Mouse (Mus musculus) cerebellum, adult 18-20 months (tissue): ENCODE measurements around the gene Sirpa.

Experiments used
- DNase-seq, 2 experiments: peaks; one replicate each; pipeline ENCODE4 v3.0.0; 2021

Gene Sirpa

DNA sequence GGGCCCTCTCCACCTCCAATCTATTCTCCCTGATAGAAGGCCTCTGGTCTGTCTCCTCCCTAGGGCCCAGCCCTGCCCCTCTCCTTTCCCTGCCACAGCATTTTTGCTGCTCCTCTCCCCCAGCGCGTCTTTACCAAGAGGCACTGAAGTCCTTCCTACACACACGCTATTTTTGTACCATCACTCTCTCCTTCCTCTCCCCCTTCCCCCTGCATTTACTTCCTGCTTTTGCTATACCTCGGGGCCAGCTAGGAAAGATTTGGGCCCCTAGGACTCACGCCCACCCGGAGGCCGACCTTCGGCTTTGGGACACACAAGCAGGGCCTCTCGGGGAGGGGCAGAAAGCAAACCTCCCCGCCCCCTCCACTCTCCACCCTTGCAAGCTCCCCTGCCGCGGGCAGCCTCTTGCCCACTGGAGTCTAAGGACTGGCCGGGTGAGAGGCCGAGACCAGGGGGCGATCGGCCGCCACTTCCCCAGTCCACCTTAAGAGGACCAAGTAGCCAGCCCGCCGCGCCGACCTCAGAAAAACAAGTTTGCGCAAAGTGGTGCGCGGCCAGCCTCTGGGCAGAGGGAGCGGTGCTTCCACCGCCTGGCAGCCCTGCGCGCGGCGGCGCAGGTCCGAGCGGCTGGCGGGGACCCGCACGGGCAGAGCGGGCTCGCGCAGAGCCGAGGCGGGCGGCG lies at the start of gene Sirpa:
TSS of gene Sirpa (plus strand) at position 377 of the 682 bp plus-strand sequence.
- peak; percentile 74 to 82 for DNase-seq

DNA sequence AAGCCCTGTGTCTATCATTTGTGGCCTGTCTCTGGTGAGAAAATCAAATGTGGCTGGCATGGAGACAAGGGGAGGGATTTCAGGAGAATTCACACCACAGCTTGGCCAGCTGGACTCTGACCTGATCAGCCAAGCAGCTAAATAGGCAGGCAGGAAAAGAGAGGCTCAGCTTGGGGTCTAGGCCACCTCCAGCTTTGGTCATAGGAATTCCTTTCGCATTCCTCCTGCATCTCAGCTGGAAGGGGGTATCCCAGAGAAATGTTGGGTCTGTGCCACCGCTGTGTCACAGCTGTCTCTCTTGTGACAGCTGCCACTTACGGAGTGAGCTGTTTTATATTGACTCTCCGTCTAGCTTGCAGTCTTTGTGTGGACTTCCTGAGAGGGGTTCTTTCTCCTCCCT lies 48.2 kb upstream of the Sirpa start:
- DNase-seq, result peak; percentile 89 to 93

DNA sequence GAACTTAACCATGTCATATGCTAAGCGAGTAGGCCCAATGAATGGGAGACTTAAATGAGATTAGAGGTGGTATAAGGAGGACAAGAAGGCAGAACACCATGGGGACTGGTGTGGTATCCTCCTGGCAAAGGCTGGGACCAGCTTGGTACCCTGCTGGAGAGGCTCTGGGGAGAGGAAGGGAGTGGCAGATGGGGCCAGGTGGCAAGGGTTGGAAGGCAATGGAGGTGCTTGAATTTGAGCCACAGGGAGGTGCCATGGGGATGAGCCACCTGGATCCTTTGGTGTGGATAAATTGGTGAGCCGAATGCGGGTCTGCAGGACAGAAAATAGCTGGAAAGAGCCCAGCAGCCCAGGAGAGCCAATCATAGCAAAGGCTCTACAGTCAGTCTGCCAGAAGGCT lies 47.7 kb upstream of the Sirpa start:
- DNase-seq, result peak; percentile 96 to 98

DNA sequence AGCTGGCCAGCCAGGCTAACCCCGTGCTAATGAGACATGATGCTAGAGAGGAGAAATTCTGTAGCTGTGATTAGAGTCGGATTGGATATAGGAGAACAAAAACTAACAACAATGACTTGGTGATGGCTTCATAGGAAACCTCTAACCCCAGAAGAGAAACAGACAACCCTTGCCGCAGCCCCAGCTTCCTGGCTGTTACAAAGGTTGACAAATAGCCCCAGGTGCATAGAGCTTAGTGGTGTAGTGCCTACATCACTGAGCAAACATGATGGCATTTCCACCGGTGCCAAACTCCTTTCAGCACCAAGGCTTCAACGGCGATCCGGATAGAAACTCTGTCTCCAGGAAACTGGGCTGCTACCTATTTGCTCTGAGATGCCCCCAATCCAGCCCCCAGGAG lies 47.0 kb upstream of the Sirpa start:
- no peak for DNase-seq

DNA sequence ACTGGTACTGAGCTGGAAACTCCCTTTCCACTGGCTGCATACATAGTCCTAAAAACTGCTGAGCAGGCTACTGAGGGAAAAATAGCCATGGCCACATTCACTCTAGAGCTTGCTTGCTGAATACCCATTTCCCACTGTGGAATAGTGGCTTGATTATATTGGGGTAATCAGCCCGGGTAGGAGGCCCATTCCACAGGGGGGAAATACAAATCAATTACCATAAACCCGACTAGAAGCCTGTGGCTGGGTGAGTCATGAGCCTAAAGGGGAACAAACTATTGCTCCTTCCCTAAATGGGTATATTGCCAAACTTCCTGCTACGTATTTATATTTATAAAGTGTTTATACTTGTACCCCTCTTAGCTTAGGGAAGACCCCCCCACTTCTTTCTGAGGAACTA lies 45.9 kb upstream of the Sirpa start:
- no peak for DNase-seq

DNA sequence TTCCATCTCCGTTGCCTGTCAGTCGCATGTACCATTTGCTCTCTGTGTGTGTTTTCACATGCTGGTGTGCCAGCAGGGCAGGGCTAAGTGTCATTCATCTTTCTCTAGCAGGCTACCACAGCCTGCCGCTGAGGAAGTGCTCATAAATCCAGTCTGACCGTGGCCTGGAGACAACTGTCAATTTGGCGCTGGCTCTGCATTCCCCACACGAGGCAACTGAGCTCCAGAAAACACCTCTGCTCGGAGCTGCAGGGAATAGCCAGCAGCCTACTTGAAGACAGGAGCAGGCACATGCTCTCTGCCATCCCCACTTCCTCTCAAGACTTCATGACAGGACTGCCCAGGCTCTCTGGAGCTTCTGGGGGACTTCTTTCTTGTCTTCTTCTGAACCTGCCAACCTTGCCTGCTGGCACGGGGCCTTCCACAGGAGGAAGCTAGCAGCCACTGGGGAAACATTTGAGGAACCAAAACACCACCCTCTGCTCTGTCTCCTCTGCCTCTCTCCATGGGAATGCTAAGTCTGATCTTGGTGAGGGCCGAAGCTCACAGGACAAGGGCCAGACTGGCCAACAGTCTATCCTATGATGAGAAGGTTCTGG lies 43.0 kb upstream of the Sirpa start:
- peak; percentile 56 to 60 for DNase-seq

DNA sequence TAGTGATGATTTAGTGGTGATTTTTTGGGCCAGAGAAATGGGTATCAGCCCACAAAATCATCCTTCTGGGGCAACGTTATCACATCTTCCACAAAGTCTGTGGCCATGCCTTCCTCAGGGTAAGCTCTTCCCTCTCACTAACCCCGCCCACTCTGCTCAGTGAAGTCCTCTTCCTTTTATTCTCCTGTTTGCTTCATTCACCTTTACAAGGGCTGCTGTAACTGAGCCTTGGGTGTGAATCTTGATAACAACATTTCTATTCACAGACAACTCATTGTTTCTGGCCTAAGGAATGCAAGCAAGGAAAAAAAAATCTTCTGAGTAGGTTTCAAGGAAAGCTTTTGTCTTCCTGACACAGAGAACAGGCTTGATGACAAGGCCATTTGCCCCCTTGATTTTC lies 41.9 kb upstream of the Sirpa start:
- DNase-seq, result no peak

DNA sequence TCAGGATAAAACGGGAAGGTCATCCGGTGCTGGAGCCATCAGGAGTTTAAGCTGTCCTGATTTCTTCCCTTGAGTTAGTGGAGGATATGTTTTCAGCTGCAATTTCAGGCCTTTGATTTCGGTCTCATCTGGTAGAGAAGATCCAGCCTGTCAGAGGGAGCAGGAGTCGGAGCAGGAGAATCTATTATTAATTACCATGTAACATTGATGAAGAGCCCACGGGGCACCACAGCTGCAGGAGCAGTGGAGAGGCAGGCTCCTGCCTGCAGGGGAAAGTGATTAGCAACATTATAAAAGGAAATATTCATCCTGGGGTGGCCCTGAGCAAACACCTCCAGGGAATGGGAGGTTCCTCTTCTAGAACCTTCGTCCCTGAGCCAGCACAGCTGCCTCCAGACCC lies 36.6 kb upstream of the Sirpa start:
- DNase-seq, result no peak

DNA sequence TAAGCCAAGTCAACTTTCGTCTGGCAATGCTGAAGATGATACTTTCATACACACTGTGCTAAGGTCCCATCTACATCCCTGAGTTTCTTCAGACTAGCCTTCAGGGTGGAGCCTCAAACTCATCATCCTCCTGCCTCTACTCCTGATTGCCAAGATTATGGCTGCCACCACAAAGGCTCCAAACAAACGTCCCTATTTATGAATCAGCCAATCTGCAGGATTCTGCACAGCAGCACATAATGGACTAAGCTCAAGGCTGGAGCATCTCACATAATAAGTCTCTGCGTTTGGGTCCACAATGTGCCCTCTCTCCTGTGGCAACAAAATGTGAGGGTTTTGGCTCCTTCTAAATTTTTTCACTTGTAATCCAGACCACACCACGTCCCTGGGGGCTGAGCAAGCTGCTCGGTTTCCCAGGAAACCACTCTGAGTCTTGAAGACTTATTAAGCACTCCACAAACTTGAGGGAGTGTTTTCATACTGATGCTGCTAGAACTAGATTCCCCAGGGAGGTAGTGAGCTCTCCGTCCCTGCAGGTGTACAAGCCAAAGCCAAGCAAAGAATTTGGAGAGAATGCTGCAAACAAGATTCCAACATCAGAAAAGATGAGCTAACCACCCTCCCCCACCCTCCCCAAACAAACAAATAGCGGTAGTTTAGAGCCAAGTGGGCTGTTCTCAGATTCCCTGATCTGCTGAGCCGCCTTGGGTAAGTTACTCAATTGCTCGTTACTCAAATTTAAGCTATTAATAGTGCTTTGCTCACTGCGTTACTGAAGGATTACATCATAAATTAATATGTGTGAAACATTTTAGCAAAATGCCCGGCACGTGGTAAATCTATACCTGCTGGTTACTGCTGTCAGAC lies 34.4 kb upstream of the Sirpa start:
- DNase-seq, result no peak

DNA sequence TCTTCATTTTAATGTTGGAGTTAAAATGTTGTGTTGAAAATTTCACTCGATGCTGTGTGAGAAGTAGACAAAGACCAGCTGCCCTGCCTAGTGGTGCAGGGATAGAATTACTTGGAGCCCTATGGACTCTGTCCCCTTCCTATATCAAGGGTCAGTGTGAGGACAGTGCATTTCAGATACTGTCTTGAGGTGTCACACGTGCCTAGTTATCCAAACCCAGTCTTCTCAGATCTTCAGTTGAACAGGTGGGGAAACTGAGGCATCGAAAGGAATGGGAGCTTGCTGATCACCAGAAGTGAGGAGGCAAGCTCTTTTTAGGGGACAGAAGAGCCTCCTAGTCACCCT lies 33.8 kb upstream of the Sirpa start:
- no peak for DNase-seq

DNA sequence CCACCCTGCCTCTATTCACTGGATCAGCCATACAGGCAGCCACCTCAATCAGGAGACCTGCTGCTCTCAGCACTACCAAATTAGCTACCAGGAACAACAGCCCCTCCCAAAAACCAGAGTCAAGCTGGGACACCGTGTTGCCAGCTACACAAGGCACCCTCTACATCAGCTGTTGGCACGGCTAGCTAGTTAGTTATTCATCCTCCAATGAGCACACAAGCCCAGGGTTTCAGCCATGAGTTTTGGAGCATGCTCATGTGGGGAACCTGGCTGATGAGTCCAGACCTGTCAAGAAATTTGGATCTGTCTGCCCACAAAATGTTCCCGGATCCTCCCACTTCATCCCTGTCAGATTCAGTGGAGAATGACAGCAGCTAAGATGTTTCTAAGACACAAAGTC lies 30.8 kb upstream of the Sirpa start:
- DNase-seq, result no peak

DNA sequence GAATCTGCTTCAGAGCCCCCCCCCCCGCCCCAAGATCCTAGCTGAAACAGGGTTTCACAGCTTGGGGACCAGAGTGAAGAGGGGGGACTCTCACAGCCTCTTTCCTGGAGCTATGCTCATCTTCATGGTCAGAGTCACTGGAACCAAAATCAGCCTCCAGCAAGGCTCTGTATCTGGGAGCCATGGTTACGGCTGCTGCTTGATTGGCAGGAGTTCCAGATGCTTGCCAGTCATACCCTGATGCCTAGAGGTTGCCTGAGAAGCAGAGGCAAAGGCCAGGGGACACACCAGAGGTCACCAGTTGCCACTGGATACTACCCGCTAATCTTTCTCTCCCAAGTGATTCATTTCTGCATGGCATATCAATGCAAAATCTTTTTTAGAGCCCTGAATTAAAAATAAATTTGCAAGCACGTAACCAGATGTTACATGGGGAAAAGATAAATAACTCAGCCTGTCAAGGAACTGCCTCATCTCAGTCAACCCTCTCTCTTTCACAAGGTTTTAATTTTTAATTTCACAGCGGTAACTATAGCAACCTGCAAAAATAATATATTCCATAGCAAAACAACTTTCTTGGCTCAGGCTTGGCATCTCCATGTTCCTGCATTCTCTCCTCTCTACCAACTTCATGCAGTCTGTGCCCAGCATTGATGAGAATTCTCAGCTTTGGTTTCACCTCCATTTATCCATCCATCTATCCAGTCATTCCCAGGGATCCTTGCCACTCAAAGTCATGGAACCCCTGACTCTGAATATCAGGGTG lies 28.5 kb upstream of the Sirpa start:
- no peak for DNase-seq

DNA sequence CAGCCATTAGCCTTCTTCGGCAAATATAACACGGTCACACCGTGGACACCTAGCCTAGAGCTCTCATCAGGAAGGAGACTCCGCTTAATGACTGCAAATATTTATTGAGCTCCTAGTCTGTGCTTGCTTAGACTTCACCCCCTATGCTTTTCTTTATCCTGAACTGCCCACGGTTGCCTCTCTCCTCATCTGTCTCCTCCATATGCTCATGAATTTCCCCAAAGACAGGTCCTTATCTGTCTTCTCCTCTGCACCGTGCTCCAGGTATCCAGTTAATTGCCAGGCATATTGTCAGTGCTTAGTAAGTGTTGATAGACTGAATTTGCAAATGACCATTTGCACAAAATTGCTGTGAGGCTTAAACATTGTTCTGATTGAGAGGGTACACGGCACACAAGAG lies 23.5 kb upstream of the Sirpa start:
- no peak for DNase-seq

DNA sequence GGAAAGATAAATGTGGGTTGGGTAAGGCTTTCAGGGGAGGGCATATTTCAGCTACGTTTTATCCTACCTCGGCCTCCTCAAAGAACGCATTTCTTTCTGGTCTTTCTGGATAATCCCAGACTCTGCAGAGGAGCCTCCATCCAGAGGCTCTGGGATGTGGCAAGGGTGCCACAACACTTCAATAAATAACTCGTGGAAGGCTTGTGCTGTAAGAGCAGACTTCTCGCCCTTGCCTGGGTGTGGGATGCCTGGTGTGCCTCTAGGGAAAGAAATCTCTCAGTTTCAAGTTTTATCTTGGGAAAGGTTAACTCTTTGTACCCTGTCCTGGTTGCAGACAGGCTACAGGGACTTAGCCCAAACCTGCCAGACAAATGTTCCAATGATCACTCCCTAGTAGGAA lies 23.1 kb upstream of the Sirpa start:
- no peak for DNase-seq

DNA sequence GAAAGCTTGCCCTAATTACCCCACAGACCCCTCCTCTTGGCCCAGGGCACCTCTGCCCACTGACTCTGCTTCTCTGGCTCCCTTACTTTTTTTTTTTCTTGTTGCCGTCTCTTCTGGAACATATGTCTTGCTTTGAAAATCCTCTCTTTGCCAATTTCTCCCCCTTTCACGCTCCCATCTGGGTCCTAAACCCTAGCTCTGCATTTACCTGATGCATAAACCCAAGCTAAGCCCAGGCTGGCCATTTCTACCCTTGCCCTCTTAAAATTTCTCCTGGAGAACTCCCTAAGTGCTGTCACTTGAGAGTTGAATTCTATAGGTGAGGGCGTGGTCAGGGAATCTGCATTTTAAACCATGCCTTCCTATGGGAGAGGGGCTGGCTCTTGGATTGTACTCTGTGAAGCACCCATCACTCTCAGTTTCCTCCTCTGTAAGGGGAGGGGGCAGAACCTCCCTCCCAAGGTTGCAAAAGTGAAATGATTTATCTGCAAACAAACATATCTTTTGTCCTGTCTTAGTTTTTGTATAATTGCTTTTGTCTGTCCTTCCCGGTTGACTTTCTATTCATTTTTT lies 18.8 kb upstream of the Sirpa start:
- DNase-seq, result no peak

DNA sequence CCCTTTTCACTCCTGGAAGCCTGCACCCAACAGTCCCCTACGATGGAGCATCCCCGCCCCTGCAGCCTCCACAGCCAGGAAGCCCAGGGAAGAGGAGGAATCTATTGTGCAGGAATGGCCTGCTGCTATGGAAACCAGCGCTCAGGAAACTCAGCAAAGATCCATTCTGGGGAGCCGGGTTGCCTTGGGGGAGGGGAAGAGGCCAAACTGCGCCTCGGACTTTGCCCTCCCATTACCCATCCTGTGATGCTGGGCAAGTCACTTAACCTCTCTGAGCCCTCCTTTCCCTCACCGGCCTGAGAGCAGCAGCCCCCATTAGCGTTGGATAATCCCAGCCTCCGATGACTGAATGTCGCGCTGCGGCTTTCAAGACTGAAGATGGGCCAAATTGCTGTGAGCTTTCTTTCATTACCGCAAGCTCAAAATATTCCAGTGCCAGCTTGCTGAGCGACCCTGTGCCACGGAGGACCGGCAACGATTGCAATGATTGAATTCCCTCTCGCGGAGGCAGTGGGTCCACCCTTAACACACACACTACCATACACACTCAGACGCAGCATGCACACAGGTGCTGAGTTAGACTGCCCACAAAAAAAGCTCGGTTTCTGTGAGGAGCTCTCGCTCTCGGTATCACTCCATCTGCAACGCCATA lies 18.1 kb upstream of the Sirpa start:
- peak; percentile 42 to 48 for DNase-seq

DNA sequence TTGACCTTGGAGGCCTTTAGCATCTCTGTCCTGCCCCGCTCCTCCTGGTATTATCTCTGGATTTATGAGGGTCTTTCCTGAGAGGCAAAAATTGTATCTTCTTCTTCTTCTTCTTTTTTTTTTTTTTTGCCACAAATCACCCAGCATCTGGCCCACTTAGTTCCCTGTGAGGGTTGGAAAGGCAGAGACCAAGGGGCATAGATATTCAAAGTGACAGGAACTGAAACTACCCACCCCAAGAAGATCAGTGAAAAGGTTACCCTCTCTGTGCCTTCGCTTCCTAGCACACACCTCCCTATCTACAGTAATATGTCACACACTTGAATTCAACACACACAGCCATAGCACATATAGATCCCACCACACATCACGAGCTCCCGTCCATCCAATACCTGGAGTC lies 17.5 kb upstream of the Sirpa start:
- DNase-seq, result no peak

DNA sequence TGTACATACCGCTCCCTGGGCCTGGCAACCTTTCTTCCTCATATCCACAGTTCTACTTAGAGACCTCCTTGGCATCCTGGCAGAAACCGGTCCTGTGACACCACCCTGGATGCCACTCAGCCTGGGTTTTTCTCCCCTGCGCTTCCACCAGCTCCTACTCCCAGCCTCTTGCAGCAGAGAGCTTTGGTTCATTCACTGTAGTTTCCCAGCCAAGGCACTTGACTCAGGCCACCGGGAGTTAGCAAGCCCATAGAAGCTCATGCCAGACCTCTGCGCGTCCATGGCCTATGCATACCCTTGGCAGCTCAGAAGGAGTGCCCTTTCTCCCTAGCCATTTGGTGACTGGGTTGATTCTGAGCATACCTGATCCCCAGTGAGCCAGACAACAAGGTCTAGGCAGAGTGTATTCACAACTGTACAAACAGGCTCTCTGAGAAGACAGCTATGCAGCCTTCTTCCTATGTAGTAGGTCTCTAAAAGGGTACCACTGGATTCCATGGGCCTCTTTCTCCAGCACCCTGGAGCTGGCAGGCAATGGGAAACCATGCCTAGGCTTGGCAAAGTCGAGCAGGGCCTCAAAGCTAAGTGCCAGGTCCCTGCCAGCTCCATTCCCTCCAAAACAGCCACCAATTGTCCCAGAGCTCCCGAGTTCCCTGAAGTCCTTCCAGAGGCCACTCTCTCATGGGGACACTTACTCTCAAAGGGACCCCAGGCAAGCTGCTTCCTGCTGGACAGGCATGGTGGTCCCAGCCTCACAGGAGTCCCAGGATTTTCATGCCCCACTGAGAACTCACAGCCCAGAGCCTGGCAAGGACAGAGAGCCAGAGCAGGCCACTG lies 15.8 kb upstream of the Sirpa start:
- DNase-seq, result peak; percentile 36 to 43

DNA sequence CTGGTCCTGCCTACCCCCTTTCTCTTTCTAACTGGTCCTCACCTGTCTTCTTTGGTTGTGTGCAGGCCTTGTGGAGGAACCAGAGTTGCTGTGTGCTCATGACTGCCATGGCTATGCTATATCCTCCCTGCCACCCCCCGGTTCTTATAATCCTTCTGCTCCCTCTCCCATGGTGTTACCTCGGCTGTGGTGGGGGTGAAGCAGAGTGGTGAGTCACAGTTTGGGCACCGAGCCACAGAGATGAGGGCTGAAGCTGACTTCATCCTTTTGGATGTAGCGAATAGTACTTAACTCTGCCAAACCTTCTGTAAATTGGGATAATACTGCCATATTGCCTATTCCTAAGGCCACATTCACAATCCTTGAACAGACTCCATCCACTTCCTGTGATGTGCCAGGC lies 12.0 kb upstream of the Sirpa start:
- peak; percentile 71 to 72 for DNase-seq

DNA sequence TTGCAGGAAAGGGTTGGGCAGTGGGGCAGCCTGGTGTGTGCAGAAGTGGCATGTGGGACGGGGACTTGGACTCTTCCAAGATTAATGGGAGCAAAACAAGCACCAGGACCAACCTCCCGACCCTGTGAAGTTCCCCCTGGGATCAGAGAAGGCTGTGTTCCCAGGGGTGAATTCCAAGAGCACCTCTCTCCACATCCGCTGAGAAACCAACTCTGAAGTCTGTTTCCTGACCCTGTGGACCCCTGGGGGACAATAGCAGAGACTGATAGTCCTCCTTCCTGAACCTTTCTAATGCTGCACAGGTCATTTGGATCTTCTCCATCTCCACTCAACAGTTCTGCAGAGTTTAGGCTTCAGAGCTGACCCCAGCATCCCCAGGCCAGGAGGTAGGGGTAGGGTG lies 10.8 kb upstream of the Sirpa start:
- DNase-seq, result no peak

DNA sequence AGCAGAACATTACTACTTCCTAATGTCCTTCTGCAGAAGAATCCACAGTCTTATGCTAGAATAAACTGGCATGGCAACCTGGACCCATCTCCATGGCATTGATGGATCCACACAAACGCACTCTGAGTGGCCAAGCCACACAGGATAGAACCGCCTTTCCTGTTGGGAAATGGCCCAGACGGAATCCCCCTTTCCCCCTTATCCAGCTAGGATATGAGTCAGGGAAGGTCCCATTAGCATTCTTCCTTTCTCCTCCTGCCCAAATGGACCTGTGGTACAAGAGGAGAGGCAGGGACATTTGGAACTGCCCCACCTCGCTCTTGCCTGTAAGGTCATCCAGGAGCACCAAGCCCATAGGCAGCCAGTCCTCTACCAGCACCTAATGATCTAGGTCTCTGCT lies 10.4 kb upstream of the Sirpa start:
- DNase-seq, result no peak

DNA sequence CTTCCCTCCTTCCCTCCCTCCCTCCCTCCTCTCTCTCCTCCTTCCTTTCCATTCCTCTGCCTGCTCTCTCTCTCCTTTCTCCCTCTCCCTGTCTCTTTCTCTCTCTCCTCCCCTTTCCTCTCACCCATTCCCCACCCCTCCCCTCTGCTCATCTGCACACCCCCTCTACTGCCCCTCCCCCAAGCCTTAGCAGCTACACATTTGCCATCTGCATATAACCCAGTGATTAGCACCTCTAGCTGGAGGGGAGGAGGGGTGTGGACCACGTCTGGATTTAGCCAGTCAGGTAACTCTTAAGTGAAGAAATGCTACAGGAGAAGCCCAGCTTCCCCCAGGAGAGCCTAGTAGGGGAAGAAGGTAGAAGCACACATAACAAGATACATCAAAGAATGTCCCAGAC lies 7.7 kb upstream of the Sirpa start:
- no peak for DNase-seq
